Mouse (Mus musculus): ENCODE data around the gene Cd72. TPM values are rescaled to one million over a fixed set of nuclear protein-coding genes. Genes with fewer than 3 reads are reported as not detected.

Cd72 gene
- polyA plus RNA-seq, 1 experiment = 0.14 TPM

DNA sequence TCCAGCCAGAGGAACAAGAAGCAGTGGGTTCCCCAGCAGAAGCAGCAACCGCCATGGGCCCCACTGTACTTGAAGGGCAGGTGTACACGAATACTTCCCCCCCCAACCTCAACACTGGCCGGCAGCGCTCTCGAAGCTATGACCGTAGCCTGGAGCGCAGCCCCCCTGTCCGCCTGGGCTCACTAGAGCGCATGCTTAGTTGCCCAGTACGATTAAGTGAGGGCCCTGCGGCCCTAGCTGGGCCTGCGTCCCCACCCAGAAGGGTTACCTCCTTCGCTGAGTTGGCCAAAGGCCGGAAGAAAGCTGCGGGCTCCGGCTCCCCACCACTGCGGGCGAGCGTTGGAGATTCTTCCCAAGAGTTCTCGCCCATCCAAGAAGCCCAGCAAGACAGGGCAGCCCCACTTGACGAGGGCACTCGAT, 38.3 kb downstream of the Cd72 start:
- no peak for TF ChIP-seq CTCF (IDR thresholded peaks at IDR 0.05; ENCODE audit: borderline replicate concordance, extremely low read depth, insufficient read depth, insufficient read length)
- no peak for TF ChIP-seq POLR2A (IDR thresholded peaks at IDR 0.05; ENCODE audit: borderline replicate concordance, extremely low read depth, insufficient read depth, insufficient read length, poor library complexity, severe bottlenecking)
- no peak for DNase-seq (ENCODE audit: low read depth)

DNA sequence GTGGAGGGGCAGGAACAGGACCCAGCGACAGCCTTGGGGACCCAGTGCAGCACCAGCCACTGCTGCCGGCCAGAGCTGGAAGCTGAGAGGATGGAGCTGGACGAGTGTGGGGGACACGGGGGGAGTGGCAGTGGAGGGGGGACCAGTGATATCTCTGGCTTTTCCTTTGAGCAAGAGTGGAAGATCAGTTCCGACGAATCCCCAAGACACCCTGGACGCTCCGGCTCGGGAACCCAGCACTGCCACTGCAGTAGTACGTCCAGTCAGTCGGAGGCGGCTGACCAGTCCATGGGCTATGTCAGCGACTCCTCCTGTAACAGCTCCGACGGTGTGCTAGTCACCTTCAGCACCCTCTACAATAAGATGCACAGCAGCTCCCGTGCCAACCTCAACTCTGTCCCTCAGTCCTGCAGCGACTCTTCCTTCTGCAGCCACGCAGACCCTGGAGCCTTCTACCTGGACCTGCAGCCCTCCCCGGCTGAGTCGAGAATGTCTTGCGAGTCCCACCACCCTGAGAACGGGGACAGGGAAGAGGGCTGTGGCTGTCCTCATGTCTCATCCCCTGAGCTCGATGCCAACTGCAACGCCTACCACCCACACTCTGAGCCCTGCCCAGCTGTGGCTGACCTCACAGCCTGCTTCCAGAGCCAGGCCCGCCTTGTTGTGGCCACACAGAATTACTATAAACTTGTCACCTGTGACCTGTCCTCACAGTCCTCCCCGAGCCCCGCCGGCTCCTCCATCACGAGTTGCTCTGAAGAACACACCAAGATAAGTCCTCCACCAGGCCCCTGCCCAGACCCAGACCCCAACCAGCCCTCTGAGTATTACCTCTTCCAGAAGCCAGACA, 39.0 kb downstream of the Cd72 start:
- TF ChIP-seq CTCF (IDR thresholded peaks at IDR 0.05; ENCODE audit: borderline replicate concordance, extremely low read depth, insufficient read depth, insufficient read length) (no peak), POLR2A (IDR thresholded peaks at IDR 0.05; ENCODE audit: borderline replicate concordance, extremely low read depth, insufficient read depth, insufficient read length, poor library complexity, severe bottlenecking) (no peak)

DNA sequence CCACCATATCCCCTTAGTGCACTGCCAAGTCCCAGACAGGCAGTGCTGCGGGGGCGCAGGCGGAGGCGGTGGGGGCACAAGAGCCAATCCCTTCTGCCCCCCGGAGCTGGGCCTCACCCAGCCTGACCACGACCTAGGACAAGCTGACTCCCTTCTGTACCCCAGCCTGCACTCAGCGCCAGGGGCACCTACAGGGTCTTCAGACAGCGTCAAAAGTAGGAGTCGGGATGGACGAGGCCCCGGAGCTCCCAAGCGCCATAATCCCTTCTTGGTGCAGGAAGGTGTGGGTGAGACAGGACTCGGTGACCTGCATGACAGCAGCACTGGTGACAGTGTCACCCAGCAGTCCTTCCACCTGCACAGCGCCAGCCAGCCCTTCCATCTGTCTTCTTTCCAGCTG, 39.7 kb downstream of the Cd72 start:
- TF ChIP-seq CTCF (IDR thresholded peaks at IDR 0.05; ENCODE audit: borderline replicate concordance, extremely low read depth, insufficient read depth, insufficient read length) (no peak), POLR2A (IDR thresholded peaks at IDR 0.05; ENCODE audit: borderline replicate concordance, extremely low read depth, insufficient read depth, insufficient read length, poor library complexity, severe bottlenecking) (no peak)
- no peak for DNase-seq (ENCODE audit: low read depth)

More for the DNA sequence above, 39.0 kb downstream of the Cd72 start:
- no peak for DNase-seq (ENCODE audit: low read depth)

DNA sequence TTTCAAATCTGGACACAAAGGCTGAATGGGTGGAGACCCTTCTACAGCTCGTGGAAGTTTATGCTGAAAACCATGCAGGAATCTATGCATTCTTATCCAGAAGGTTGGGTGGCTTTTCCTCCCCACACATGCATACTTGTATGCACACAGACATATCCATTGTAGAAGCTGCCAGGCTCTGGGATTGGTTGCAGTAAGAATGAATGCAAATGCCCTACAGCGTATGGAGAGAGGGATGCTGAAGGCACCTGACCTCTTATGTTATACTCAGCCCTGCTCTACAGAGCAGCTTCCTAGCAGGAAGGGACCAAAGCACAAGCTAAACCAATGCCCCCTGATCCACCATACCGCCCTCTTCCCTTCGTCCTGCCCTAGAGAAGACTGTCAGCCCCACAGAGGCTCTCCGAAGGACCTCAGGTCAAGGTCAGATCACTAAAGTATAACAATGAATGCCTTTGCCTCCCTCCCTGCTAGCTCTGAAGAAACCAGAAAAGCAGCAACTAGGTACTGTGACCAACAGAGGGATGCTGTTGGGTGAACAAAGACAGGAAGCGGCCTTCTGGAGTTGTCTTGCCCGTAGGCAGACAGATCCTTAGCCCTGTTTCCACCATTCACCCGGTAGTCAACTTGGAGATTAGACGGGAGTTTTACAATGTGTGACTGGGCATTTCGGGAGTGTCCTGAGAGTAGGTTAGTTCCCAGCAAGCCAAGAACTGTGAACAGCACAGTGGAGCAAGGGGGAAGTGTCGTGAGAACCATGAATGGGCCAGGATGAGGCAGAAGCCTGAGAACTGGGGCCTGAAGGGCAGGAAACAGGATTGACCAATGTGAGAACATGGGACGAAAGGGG, 47.1 kb downstream of the Cd72 start:
- DNase-seq (ENCODE audit: low read depth) = peak; percentile 84
- TF ChIP-seq CTCF (IDR thresholded peaks at IDR 0.05; ENCODE audit: borderline replicate concordance, extremely low read depth, insufficient read depth, insufficient read length) (no peak), POLR2A (IDR thresholded peaks at IDR 0.05; ENCODE audit: borderline replicate concordance, extremely low read depth, insufficient read depth, insufficient read length, poor library complexity, severe bottlenecking) (no peak)

DNA sequence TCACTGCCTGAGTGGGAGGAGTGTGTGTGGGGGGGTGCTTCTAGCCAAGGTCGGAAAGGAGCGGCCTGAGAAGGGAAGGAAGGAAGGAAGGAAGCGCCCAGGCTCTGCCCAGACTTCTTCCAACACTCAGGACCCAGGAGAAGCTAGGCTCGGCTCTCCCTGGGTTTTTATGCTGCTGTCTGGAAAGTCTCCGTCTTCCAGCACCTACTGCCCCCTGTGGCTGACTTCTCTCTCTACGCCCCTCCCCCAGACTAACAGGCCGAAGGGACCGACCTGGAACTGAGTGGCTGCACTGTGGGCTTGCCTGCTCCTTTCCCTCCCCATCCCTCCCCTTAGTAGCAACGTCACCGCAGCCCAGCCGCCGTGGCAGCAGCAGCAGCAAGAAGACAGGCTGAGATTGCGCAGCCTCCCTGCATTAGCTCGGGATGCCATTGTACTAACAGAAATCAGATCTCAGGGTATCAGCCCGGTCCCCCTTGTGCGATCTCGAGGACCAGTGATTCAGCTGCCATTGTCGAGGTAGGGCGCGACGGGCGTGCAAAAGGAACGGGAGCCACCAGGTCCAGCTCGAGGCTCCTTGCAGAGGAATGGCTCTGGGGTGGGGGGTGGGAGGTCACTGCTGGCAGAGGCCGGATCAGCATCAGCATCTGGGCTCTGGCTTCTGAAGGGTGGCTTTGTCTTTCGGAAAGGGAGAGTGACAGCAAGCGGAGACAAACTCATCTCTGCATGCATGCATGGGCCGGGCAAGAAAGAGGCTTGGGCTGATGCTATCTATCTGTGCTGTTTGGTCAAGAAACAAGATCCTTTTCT, 48.1 kb downstream of the Cd72 start:
- TF ChIP-seq POLR2A (IDR thresholded peaks at IDR 0.05; ENCODE audit: borderline replicate concordance, extremely low read depth, insufficient read depth, insufficient read length, poor library complexity, severe bottlenecking) = peak; percentile 61; the same call in 1 of the 2 replicates
- peak; percentile 47; the same call in 1 of the 2 replicates for TF ChIP-seq CTCF (IDR thresholded peaks at IDR 0.05; ENCODE audit: borderline replicate concordance, extremely low read depth, insufficient read depth, insufficient read length)
- DNase-seq (ENCODE audit: low read depth) = peak; percentile 97

DNA sequence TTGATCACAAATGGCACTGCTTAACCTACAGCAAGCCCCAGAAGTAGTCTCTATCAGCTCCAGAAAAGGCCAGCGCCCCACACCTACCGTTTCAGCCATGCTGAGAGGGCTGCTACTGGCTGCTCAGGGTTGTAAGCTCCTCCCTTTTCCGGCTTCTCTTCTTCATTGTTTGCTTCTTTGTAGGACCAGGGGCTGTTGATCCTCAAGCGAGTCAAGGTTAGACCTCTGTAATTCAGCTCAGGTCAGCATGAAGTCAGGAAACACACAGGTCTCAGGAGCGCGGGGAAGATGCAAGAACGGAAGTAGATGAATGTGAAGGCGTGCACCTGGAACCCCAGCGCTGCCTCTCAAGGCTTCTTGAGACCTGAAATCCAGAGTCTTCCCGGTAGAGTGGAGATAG, 49.7 kb downstream of the Cd72 start:
- TF ChIP-seq CTCF (IDR thresholded peaks at IDR 0.05; ENCODE audit: borderline replicate concordance, extremely low read depth, insufficient read depth, insufficient read length) = no peak
- TF ChIP-seq POLR2A (IDR thresholded peaks at IDR 0.05; ENCODE audit: borderline replicate concordance, extremely low read depth, insufficient read depth, insufficient read length, poor library complexity, severe bottlenecking) = no peak
- DNase-seq (ENCODE audit: low read depth) = no peak

DNA sequence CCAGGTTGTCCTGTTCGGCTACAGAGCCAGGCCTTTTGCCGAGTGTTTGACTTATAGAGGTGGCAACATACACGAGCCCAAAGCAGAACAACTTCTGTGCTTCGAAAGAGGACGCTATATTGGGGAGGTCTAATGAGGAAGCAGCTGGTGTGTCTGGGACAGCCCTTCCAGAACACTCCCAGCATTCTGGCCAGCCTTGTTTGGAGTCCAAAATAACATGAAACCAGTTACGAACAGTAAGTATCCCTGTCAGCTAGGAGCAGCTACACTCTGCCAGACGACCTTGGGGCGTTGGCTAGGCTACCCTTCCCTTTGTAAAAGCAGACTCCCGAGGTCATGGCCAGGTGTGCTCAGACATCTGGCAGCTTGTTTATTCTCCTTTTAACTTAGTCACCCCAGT, 52.2 kb downstream of the Cd72 start:
- no peak for DNase-seq (ENCODE audit: low read depth)
- TF ChIP-seq CTCF (IDR thresholded peaks at IDR 0.05; ENCODE audit: borderline replicate concordance, extremely low read depth, insufficient read depth, insufficient read length) (no peak), POLR2A (IDR thresholded peaks at IDR 0.05; ENCODE audit: borderline replicate concordance, extremely low read depth, insufficient read depth, insufficient read length, poor library complexity, severe bottlenecking) (no peak)

DNA sequence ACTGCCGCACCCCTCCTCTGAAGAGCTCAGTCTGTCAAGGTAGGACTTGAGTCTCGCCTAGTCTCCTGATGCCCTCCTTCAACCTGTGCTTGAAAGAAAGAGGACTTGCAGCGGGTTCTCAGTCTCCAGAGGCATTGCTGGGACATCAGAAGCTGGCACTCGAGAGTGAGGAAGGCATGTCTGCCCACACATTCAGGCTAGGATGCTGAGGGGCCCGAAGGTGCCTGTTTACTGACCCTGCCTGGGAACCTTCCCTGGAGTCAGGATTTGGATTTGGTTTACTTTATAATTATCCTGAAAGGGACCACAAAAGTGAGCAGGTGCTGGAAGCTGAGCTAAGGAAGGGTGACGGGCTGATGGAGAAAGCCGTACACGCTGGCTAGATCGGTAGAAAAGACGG, 52.9 kb downstream of the Cd72 start:
- no peak for DNase-seq (ENCODE audit: low read depth)
- TF ChIP-seq CTCF (IDR thresholded peaks at IDR 0.05; ENCODE audit: borderline replicate concordance, extremely low read depth, insufficient read depth, insufficient read length) = no peak
- TF ChIP-seq POLR2A (IDR thresholded peaks at IDR 0.05; ENCODE audit: borderline replicate concordance, extremely low read depth, insufficient read depth, insufficient read length, poor library complexity, severe bottlenecking) = no peak

DNA sequence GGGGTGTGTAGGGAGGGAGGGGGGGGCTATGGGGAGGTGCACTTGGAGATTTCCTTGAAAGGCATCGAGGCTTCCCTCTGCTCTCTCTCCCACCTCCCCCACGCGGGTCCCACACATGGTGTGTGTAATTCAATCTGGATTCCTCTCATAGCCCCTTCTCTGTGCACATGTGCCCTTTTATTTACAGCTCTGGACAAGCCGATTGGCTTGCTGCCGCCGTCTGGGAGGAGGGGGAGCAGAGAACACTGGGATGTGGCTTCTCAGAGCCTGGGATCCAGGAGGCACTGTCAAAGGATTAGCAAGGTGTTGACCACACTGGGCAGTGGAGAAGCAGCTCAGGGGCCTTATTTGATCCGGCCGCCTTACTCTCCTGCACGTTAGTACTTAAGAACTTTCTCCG, 53.5 kb downstream of the Cd72 start:
- DNase-seq (ENCODE audit: low read depth) = peak; percentile 52
- no peak for TF ChIP-seq CTCF (IDR thresholded peaks at IDR 0.05; ENCODE audit: borderline replicate concordance, extremely low read depth, insufficient read depth, insufficient read length)
- TF ChIP-seq POLR2A (IDR thresholded peaks at IDR 0.05; ENCODE audit: borderline replicate concordance, extremely low read depth, insufficient read depth, insufficient read length, poor library complexity, severe bottlenecking) = no peak

DNA sequence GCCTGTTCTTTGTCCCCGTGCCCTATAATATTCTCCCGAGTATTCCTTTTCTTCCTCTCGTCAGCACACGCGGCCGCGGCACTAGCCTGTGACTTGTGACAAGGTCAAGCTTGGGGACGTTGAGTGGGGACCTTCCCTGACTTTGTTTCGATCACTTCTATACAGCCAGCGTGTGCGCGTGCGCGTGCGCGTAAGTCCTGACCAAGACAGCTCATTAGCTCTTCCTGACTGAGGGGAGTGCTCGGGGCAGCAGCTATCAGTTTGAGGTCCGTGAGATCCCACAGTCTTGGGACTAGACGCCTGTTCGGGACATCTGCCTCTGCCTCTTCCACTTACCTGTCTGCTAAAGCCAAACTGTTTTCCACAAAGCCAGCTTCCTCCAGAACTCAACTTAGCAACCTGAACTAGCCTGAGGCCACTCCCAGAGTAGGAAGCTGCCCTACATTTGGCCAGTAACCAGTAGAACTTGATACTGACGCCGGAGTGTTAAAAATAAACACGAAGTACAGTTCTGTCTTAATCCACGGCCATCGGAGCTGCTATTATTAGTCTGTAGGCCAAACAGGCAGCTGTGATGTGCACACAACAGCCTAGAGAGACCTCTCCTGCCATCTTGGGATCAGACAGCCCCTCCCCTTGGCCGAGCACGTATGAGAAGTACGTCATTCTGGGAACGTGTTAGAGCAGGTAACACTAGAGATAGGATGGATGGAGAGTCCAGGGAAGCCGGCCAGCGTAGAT, 54.9 kb downstream of the Cd72 start:
- no peak for TF ChIP-seq CTCF (IDR thresholded peaks at IDR 0.05; ENCODE audit: borderline replicate concordance, extremely low read depth, insufficient read depth, insufficient read length)
- TF ChIP-seq POLR2A (IDR thresholded peaks at IDR 0.05; ENCODE audit: borderline replicate concordance, extremely low read depth, insufficient read depth, insufficient read length, poor library complexity, severe bottlenecking) = no peak
- no peak for DNase-seq (ENCODE audit: low read depth)
